Mouse (Mus musculus) heart, postnatal 0 days (tissue): ENCODE measurements around the gene Mfap3.

Experiments
- CTCF ChIP-seq: IDR thresholded peaks from 2 replicates; pipeline ENCODE4 v1.5.1; 2016; ENCODE audit warnings: antibody characterized with exemption, control low read depth, low read depth
- EP300 ChIP-seq: IDR thresholded peaks from 2 replicates; pipeline ENCODE4 v1.6.1; 2016; ENCODE audit warnings: antibody characterized with exemption, low read depth

- TF ChIP-seq CTCF: no peak
- no peak for TF ChIP-seq EP300
Measured at GRCm38 (mm10) chr11:57550230-57550629, 31.8 kb downstream of the Mfap3 start.
